Mouse (Mus musculus) frontal cortex, postnatal 25 days (tissue): ENCODE measurements around the gene Gpx5.

Source experiments
- DNase-seq, 2 experiments: peaks; one replicate each; pipeline ENCODE4 v3.0.0; 2022; ENCODE audit warnings: low spot score in 2 of 2

Gene Gpx5

DNA sequence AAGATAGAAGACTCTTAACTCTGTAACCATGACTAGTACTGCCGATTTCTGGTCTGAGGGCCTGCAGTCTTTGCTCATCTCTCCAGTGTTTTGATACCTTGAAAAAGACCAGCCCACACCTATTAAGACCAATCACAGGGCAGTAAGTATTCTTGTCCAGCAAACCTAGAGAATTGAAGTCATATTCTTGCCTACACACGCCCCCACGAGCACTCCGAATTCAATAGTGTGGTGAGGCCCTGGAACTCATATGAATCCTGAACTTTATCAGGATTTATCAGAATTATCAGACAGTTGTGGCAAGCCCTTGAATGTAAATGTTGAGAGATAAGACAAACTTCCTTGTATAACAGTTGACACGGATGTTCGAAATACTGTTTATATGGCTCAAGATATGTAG lies at the start of gene Gpx5:
Gpx5 (minus strand) TSS at position 101 of the 400 bp plus-strand sequence.
- DNase-seq = no peak

DNA sequence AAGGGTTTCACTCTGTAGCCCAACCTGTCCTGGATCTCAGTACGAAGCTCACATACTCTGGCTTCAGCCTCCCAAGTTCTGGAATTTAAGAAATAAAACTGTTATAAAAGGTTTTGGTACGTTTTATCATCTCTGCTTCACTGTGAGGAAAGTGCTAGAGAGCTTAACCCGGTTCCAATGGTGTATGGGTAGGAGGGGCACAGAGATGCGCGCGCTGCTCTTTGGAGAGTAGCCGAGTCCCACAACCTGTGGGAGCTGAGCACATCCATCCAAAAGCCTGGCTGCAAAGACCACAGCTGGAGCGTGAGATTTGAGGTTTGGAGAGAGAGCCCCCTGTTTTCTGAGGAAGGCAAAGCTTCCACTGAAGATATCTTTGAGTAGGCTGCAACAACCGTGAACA lies 34.9 kb upstream of the Gpx5 start:
- no peak for DNase-seq

DNA sequence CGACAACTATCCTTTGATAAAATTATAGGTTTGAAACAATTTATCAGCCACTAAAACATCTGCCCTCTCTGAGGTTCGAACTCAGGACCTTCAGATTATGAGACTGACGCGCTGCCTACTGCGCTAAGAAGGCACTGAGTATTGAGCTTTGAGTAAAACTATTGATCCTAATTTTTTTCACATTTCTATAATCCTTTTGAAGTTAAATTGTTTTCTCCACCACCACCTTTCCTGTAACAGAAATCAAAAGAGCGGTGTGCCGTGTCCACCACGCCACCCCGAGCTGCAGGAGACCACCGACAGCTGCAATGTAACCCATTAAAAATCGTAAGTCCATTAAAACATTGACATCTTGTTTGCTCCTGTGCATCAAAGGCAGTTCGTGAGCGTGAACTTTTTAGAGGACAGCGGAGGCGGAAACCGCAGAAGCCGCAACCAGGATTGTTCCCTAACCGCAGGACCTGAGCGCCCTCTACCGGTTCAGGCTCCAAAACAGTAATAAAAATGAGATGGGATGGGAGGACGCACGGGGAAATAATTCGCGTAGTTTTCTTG lies 34.2 kb upstream of the Gpx5 start:
- peak; percentile 70 to 76 for DNase-seq

DNA sequence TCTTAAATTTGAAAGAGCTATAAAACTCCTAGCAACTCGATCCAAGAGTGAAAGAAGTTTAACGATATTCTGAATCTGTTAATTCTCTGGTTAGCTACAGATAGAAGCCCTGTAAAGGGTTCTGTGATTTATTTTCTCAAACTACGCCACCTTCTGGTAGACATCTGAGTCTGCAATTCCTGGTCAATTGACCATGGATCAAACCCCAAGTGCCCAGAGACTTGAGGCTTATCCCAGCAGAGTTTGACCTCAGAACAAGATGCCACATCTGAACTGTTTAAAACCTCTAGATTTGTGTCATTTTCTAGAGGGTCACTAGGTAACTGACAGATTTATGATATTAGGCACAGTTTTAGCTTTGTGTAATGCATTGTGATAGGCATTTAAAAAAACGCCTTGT lies 33.7 kb upstream of the Gpx5 start:
- DNase-seq = no peak

DNA sequence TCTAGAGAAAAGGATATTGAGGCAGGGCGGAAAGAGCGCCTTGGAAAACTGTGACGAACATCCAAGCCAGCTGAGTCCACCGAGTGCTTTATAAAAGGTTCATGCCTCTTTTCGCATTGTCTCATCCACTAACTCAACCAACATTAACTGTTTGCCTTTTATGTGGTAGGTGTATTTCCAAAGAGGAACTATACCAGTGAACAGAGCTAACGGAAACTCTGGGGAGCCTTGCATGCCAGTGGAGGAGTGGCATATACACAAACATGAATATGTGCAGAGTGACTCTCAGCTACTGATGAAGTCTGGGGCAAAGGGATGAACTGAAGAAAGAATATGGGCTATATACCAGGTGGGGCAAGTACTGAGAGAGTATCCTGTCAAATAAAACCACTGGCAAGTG lies 30.9 kb upstream of the Gpx5 start:
- no peak for DNase-seq

DNA sequence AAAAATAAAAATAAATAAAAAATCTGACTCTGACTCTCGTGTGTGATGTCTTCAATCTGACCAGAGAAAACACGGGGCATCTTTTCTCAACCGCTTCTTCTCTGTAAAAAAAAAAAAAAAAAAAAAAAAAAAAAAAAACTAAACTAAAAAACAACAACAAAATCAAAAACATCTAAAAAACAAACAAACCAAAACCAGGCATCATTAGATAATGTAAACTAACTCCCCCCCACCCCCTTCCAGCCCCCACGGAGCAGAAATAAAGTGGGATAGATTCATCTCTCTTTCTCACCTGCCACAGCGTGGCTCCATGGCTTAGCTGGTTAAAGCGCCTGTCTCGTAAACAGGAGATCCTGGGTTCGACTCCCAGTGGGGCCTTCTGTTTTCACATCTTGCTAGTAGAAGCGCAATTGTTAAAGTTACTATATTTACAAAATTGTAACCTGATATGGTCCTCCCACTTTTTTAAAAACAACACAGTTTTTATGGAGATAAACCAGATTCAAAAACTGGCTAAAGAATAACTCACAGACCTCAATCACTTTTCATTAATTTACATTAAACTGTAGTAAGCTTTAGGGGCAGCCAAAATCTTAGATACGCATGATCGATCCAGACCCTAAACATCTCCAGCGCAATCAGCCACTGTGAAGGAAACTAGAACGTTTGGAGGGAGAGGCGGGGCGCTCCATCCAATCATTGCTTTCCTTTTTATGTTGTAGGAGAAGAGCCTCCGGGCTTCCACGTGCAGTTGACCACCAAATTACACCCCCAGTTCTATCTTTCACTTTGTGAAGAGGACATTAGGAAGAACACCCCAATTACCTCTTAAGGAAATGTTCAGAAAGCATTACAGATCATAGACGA lies 30.2 kb upstream of the Gpx5 start:
- peak; percentile 40 to 67 for DNase-seq

DNA sequence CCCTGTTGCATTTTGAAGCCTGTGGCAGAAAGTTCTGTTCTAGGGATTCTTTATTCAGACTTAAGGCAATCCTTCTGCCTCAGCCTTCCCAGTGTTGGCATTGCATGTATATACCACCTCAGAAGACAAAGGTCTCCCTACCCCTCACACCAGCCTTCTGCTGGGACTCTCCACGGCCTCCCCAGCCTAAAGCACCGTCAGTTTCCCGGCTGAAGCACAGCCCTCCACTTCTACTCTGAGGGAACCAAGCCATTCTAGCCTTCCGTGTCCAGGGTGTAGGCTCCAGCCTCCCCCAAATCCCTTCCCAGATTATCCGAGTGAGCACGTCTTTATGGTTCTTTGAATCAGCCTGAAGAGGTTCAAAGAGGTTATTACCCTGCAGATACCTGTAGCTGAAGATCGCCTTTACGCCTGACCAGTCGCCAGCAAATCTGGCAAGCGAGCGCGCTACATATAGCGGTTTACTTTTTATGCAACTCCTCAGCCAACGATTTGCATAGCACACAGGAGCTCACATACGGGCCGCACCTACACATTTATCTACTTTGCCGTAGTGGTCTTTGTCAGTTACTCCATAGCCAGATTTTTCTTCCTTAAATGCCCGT lies 29.5 kb upstream of the Gpx5 start:
- DNase-seq = peak in 1 of 2 experiments; percentile 19

DNA sequence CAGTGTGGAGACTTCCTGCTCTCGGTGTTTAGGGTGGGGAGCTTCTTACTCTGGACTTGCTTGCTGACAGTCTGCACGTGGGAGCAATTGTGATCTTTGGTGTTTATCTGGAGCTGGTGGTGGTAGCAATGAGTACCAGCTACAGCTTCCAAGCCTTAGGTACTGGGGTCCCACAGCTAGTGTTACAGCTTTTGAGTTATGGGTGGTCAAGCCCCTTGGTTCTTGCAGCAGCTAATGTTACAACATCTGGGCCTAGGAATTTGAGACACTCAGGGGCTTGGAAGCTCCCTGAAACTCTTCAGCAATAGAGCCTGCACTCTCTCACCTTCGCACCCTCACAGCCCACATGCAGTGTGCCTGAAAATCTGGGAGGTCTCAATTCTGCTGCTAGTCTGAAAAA lies 27.7 kb upstream of the Gpx5 start:
- no peak for DNase-seq

DNA sequence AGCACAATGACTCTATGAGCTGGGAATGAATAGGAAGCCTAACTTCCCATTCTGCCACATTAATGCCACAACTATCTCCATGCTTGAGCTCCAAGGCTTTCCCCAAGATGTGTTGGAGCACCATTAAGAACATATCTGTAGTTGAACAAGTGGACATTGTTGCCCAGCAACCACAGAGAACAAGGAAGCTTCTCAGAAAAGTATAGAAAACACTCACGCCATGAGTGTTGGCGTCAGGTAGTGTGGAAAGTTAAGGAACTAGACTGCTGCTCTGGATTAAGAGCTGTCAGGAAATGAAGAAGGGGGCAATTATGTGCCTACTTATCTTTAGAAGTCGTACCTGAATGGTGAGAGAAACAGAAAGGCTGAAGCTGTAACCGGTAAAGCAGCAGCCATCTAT lies 21.4 kb upstream of the Gpx5 start:
- no peak for DNase-seq

DNA sequence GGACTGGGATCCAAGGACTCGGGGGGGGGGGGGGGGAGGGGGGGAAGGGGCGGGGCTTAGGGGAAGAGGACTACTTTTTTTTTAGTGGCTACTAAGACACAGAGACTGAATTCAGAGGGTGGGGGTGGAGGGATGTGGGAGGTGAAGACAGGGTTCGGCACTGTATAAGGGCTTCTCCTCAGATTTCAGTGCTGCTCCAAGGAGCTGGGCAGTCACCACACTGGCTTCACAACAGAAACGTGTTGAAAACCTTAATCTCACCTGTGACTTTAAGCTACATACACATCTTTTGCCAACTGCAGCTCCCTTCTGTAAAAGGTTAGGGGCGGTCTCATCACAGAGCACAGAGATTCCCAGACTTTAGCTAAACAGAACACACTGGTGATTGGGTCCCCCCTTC lies 20.3 kb upstream of the Gpx5 start:
- no peak for DNase-seq

DNA sequence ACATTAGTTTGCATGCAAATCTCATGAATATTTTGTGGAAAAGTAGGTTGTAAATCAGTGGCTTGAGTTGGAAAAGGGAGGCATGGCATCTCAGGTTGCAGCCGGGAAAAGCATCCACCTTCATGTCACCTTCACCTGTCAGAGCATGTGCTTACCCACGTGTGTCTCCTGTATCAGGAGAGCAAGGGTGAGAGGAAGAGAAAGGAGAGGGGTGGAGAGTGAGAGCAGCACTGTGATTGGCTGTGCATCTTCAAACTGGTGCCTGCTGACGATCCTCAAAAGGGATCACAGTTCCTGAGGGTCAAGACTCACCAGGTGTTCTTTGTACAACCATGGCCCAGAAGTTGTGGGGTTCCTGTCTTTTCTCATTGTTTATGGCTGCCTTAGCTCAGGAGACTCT lies 19.4 kb upstream of the Gpx5 start, which contains the start of gene Gpx6:
Gpx6 (plus strand) TSS at position 200 of the 400 bp plus-strand sequence.
- DNase-seq = no peak

DNA sequence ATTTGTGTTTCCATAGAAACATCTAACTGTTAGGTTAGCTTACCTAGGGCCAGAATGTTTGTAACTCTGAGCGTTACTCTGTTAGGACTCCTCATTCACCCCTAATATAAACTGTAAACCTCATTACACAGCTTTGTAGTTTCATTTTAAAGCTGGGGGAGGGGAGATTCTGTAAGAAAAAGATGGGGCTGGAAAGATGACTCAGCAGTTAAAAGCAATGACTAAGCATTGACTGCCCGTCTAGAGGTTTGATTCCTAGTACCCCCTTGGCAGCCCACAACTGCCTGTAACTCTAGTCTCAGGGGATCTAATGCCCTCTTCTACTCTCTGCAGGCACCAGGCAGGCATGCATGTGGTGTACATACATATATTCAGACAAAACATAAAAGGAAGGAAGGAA lies 17.3 kb upstream of the Gpx5 start:
- no peak for DNase-seq

DNA sequence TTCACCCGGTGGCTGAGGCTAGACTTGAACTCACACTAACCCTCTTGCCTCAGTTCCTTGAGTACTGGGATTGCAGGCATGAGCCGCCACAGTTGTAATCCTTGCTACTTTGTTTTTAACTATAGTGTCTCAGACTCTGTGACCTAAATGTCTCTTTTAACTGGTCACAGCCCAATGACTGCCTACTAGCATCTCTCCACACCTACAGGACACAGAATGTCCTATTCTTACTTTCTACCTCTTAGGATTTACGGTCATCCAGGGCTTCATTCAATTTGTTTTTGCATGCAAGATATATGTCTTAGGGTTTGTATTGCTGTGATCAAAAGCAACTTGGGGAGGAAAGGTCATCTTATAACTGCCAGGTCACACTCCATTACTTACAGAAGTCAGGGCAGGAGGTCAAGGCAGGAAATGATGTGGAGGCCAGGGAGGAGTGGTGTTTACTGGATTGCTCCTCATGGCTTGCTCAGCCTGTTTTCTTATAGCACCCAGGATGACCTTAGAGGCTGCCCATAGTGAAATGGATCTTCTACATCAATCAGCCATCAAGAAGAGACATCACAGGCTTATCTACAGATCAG lies 12.0 kb upstream of the Gpx5 start:
- no peak for DNase-seq

DNA sequence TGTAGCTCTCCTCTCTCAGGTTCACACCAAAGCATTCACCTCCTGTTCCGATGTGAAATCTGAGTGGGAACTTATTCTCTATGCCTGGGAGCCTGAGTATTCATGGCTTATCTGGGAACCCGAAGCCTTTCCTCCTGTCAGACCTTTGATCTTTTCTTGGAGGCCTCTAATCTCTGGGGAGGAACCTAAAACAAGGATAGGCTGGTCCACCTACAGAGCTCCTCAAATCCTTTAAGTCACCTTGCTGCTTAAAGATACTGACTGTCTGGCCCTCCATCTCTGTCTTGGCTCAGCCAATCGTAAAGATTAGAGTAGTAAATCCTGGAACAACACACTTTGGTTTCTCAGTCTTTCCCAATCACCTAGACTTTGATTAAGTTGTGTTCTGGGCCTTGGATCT lies 6.0 kb upstream of the Gpx5 start:
- no peak for DNase-seq

DNA sequence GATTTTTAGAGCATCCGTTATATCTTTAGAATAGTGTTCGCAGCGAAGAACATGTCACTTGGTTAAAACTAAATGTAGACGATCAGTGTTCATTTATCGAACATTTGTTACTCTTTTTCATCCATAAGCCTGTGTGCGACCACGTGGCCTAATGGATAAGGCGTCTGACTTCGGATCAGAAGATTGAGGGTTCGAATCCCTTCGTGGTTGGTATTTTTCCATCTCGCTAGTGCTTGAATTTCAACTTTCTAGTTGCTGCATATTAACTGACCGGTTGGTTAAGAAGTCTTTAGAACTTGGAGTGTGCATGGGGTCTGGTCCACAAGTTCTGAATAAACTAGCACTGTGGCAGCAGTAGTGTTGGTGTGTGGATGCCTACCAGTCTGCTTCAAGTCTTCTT lies 13.0 kb downstream of the Gpx5 start:
- DNase-seq = peak; percentile 78 to 91

DNA sequence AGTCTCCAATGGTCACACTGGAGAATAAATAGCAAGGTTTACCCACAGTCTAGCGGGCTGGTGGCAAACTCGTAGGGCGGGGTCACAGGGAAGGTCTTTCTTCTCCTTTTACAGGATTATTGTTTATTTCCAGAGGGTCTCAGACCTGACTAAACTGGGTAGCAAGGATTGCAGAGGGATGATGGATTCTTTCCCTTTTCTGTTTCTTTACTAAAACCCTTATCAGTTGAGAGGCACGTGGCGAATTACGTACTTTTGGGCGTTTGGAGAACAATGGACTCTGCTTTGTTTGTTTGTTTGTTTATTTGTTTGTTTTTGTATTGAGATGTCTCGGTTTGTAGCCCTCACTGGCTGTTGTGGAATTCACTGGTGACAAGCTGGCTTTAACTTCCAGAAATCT lies 13.5 kb downstream of the Gpx5 start:
- no peak for DNase-seq

DNA sequence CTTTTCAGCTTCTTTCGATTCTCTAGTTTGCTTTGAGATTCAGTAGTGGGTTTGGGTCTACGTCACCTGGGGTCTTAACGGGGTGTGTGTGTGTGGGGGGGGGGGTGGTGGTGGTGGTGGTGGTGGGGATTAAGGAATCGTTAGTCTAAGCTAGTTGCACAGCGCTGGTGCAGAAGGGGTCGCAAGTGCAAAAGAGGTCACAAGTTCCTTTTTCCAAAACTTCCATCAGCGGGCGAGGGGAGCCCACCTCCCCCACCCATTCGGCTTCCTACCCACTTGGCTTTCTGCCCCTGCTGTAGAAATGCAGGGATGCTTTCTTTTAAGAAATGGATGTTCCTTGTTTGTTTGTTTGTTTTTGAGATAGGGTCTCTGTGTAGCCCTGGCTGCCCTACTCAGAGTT lies 16.0 kb downstream of the Gpx5 start:
- DNase-seq = no peak

DNA sequence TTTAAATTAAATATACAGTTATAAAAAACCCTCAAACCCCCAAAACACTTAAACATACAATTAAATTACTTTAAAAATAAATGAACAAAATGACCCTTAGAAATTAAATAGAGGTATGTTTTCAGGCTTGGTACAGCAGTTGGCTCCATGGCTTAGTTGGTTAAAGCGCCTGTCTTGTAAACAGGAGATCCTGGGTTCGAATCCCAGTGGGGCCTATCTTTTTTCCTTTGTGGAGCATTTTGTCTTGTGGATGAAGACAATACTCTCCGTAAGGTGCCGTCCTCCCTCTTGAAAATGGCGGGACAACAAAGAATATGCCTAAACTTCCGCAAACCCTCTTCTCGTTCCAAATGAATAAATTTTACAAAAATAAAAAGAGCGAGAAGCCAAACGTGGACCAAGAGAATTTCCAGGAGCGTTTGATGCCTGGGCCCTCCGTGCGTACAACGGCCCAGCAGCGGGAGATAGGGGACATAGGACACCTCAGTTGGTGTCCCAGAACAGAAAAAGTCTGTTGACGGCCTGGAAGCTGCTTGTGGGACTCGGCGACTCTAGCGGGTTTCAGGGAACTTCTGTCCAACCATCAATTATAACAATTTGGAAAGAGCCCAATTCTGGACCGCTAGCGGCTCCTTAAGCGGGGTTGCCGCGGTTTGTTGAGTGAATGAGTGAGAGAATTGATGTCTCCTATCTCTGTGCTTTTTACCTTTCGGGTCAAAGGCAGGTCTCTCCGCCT lies 16.5 kb downstream of the Gpx5 start:
- DNase-seq = peak; percentile 75 to 89

DNA sequence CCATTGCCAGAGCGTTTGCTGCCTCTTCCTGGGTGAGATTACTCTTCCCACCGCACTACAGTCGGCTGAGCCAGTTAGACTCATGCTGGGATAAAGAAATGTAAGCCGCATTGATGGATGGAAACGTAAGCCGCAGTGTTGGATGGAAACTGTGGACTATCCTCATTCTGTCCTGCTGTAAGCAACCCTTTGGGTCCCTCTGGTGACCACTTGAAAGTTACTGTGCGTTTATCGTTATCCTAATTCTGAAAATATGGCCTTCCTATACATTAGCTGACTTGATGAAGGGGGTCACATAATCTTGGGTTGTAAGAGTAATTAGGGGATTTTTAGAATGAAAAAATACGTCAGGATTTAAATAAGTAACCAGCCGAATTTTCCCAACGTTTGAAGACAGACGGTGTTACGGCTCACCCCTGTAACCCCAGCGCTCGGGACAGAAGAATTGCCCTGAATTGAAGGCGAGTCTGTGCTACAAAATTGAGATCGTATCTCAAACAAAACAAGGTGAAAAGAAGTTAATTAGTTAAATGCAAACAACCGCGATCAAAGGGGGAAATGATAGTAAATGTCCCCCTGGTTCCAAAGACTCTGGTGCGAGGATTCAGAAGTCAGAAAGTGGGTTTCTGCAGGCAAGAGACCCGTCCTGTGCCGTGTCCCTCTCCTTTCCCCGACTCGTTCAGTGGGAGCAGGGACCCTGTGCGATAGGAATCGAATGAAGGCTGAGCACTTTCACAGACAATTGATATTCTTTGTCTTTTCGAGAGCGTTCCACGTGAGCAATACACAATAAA lies 17.3 kb downstream of the Gpx5 start:
- DNase-seq = peak in 1 of 2 experiments; percentile 11

DNA sequence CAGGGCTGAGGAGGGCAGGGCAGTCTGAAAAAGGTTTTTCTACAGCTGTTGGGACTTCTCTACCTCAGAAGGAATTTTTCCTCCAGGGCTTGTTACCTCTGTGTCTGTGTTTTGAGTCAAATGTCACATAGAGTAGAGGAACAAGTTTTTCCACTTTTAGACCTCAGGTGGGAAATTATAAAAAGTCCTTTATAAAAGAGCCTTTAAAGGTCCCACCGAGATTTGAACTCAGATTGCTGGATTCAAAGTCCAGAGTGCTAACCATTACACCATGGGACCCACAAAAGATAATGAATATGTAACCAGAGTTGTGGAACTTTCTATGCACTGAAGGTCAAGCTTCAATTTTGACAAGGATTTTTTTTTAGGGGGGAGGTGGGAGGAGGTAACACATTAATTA lies 24.3 kb downstream of the Gpx5 start:
- DNase-seq = no peak

DNA sequence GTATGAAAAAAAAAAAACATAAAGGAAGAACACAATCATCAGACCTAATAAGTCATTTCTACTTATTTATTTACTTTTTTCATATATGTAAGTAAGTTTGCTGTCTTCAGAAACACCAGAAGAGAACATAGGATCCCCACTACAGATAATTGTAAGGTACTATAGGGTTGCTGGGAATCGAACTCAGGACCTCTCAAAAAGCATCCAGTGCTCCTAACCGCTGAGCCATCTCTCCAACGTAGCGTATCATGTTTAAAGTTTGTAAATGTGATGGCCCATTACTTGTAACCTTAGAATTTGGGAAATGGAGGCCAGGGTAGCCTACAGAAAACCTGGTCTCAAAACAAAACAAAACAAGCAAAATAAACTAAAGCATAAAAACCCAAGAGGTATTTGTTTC lies 25.0 kb downstream of the Gpx5 start:
- no peak for DNase-seq
